Mouse (Mus musculus) large intestine, adult 2 months (tissue): ENCODE measurements around the gene Cldn9. TPM values are rescaled to one million over a fixed set of nuclear protein-coding genes. Genes with fewer than 3 reads are reported as not detected.

ENCODE experiments used
- DNase-seq: peaks from one replicate; pipeline ENCODE4 v3.0.0-alpha.2; 2012; ENCODE audit warnings: low read depth, low spot score
- WGBS: fragments of 180-500 bp; shearing (Covaris S2); methylation state at CpG from one replicate; pipeline ENCODE4 v1.1.7; 2018; 5-methylcytosine and 5-hydroxymethylcytosine counted together
- polyA plus RNA-seq: library from polyadenylated mRNA; depleted of rRNA; stranded (reverse); fragments of >200 nt; gene quantifications from 2 replicates; pipeline ENCODE4 v1.2.3, GENCODE M21; 2012; rRNA removed

The Cldn9 gene
- polyA plus RNA-seq, result 0.15 TPM in 1 of 2 replicates, not detected in the other

GRCm38 (mm10) chr17:23683856-23684672 lies at the start of gene Cldn9:
Gene Cldn9, minus strand, starts transcription at chr17:23684026.
- WGBS, result 38% methylated on average over 15 of the region's 15 CpGs
- no peak for DNase-seq

GRCm38 (mm10) chr17:23730441-23730840 lies 46.6 kb upstream of the Cldn9 start:
- no peak for DNase-seq
- 9% methylated on average over 1 of the region's 1 CpGs for WGBS

DNA sequence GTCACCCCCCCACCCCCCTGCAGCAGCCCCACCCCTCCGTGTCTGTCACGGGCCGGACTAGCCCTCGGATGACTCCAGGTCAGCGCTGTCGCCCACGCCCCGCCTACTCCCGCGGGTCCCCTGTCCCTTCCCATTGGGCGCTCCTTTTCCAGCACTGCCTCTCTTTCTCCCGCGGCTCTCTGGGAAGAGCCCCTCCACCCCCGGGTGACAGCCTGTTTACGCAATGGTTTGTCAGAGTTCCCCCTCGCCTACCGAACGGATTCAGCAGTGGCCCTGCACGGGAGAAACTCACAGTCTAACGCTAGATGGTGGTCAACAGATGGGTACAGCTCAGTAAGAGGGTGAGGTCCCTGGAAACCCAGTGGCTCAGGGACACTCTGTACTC lies 42.9 kb upstream of the Cldn9 start:
- WGBS, result under 1% methylated on average over 20 of the region's 20 CpGs
- DNase-seq, result no peak

DNA sequence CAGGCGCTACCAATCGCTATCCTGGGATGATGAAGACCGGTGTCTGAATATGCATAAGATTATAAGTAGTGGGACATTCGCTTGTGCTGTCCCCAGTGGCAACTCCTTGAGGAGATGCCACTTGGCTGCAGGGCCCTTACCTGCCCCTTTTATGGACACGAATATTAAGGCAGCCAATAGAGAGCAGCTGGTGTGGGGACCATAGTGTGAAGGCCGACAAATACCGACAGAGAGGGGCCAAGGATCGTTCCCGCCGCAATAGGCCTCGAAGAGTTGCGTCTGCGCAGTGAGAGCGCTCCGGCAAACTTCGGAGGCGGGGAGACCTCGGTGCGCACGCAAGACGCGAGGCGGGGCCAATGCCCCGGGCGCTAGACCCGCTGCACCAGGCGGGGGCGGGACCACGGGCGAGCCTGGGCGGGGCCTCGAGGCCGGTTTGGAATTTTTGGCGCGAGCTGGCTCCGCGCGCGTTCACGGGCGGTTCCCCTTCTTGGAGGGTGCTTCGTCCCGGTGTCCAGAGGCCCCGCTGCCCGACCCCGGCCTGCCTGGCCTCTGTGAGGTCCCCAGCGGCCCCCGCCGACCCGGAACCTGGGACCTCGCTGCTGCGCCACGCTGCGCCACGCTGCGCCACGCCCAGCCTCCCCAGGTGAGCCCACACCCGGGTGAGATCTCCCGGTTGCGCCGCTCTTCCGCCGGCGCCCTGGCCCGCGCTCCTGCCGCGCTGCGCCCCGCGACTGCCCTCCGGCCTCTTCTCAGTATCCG lies 42.4 kb upstream of the Cldn9 start, which contains the start of gene Pkmyt1:
Gene Pkmyt1, plus strand, starts transcription at position 338 of the 759 bp plus-strand sequence.
- DNase-seq, result no peak
- WGBS, result under 1% methylated on average over 66 of the region's 73 CpGs

DNA sequence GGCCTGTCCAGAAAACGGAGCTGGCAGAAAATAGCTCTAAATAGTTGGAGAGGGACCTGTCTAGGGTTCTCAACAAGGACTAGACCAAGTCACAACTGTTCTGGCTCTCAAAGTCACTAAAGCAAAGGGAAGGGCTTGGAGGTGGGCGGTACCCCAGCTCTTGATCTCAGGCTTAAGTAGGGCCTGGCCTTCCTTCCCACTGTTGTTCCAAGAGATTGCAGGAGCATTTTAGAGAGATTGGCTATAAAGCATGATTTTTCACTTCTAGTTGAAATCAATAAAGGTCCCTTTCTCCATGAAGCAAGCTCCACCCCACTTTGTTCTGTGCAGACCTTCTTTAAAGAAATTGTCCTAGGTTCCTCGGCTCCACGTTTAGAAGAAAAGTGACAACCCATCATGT lies 41.7 kb upstream of the Cldn9 start:
- WGBS, result 43% methylated on average over 4 of the region's 4 CpGs

GRCm38 (mm10) chr17:23722376-23723125 lies 38.7 kb upstream of the Cldn9 start, which contains the start of gene 1520401A03Rik:
Gene 1520401A03Rik, minus strand, starts transcription at chr17:23722783.
- WGBS, result 84% methylated on average over 7 of the region's 7 CpGs

More for the DNA sequence above, 41.7 kb upstream of the Cldn9 start:
- no peak for DNase-seq

DNA sequence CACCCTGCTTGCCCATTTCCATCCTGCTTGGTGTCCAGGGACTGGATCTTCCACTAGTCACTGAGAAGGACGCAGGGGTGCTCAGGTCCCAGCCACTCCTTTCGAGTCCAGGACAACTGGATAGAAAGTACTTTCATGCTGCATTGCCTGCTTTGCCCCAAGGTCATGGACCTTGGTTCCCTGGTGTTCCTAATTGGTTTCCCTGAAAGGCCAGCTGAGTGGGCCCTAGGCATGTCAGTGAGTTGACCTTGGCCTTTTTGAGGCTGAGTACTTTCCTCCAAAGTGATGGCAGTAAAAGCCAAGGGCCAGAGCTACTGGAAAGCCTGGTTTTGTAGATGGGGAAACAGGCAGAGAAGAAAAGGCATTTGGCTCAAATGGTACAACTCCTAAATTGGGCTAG lies 38.1 kb upstream of the Cldn9 start:
- 56% methylated on average over 2 of the region's 2 CpGs for WGBS
- no peak for DNase-seq

More at GRCm38 (mm10) chr17:23722376-23723125, 38.7 kb upstream of the Cldn9 start, which contains the start of gene 1520401A03Rik:
- no peak for DNase-seq

DNA sequence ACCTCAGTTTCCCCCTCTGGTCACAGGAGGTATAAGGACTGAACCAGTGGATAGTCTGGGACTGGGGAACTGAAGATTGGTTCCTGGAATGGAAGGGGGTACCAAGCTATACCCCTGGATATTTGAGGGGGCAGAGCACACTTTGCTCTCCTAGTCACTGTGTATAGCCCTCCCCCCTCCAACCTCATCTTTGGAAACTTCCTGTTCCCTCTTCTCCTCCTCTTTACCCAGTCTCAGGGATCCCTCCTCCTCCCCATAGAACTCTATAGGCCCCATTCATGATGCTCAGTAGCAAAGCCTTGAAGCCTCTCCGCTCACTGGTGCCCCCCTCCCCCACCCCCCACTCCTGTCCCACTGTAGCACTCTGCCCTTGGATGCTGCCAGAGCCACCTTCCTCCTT lies 35.6 kb upstream of the Cldn9 start:
- WGBS, result 52% methylated on average over 1 of the region's 1 CpGs
- no peak for DNase-seq

DNA sequence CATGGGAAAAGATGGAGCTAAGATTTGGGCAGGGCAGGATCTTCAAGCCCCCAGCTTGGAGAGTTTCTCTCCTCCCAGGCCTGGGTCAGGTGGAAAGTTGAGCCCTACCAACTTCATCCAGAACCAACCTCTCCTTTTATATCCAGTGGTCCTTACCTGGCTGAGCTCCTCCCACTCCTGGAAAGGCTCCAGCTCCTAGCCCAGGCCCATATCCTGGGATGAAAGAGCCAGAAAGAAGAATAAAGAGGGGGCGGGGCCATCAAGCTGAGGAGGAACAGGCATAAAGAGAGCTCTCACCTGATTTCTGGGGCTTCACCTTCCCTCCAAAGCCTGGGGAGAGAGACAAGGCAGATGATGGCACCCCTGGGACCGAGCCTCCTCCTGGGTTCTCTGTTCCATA lies 33.2 kb upstream of the Cldn9 start:
- DNase-seq, result no peak
- WGBS, result 78% methylated on average over 2 of the region's 2 CpGs

DNA sequence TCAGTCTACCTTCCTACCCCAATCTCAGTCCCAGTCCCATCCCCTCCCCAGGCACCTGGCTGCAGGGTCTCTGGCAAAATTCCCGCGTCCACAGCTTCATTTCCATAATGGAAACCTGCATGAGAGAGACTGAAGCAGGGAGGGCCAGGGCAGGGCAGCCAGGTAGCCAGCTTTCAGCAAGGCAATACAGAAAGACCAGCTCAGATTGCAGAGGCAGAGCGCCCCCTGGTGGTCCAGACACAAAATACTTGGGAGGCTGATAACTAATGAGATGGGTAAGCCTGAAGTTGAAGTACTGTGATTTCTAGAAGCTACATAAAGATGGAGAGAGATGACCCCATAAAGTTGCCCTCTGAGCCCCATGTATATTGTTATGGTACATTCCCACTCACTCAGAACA lies 22.4 kb upstream of the Cldn9 start:
- 1% methylated on average over 3 of the region's 3 CpGs for WGBS
- DNase-seq, result no peak

GRCm38 (mm10) chr17:23705525-23706104 lies 21.8 kb upstream of the Cldn9 start:
- DNase-seq, result no peak
- 63% methylated on average over 7 of the region's 7 CpGs for WGBS

DNA sequence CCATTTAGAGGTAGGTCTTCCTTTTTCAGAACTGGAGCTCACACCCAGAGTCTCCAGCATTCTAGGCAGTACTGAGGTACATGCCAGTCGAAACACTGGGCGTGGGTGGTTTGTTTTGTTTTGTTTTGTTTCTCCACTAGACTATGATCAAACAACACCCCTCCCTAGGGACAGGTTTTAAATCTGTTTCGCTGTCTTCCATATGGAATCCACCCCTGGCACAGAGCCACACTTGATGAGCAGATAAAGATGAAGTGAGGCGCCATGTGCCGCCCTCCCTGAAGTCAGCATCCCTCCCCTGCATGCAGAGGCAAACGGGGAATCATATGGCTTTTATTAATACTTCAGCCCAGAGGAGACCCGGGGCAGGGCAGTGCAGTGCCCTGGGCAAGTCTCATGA lies 20.9 kb upstream of the Cldn9 start:
- WGBS, result 30% methylated on average over 7 of the region's 7 CpGs
- no peak for DNase-seq

DNA sequence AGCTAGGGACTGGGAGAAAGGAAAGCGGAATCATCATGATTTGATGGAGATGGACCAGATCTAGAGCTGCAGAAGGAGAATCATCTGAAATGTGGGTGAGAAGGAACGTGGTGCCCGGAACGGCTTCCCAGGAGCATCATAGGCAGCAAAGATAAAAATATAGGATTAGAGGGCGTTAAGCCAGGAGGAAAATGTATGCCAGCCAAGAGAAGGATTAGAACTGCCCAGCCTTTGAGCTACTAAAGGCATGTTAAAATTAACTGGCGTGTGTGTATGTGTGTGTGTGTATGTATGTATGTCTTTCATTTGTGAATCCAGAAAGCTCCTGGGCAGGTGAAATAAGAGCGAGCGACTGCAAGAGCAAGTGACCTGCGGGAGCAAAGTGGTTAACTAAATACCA lies 19.5 kb upstream of the Cldn9 start:
- DNase-seq, result no peak
- 93% methylated on average over 9 of the region's 9 CpGs for WGBS

- peak; percentile 82 for DNase-seq
- under 1% methylated on average over 28 of the region's 28 CpGs for WGBS
These were observed 16.3 kb upstream of the Cldn9 start for GRCm38 (mm10) chr17:23700079-23700478.

- DNase-seq, result no peak
- 2% methylated on average over 84 of the region's 101 CpGs for WGBS
These were observed 15.6 kb upstream of the Cldn9 start for GRCm38 (mm10) chr17:23699131-23700077.

- 72% methylated on average over 3 of the region's 3 CpGs for WGBS
- no peak for DNase-seq
These were observed 12.0 kb upstream of the Cldn9 start for GRCm38 (mm10) chr17:23695801-23696200.

- WGBS, result 61% methylated on average over 1 of the region's 1 CpGs
- DNase-seq, result no peak
These were observed 10.7 kb upstream of the Cldn9 start for GRCm38 (mm10) chr17:23694491-23694890.

- no peak for DNase-seq
- 57% methylated on average over 15 of the region's 15 CpGs for WGBS
These were observed 600 bp downstream of the Cldn9 start for GRCm38 (mm10) chr17:23683226-23683625.
